Mouse (Mus musculus): ENCODE results near the gene Cdh10. TPM values are rescaled to one million over a fixed set of nuclear protein-coding genes. Genes with fewer than 3 reads are reported as not detected.

The Cdh10 gene
- not detected in 2 replicates for polyA plus RNA-seq (2012; ENCODE audit: insufficient read depth, insufficient read length, low replicate concordance, missing spikeins)

GRCm38 (mm10) chr15:18818185-18818973 is at the start of gene Cdh10:
TSS of gene Cdh10 (plus strand) at chr15:18818947.
- Histone ChIP-seq H3K4me3 (ENCODE audit: insufficient read depth, low read depth, low read length) (peak within 1 kb of the TSS; percentile 59), H3K27ac (ENCODE audit: insufficient read depth, low read depth, low read length) (peak within 1 kb of the TSS; percentile 58), H3K4me1 (ENCODE audit: control insufficient read depth, insufficient read depth, low read length) (no peaks in the 10 kb centered on the region)
- TF ChIP-seq CTCF (IDR thresholded peaks at IDR 0.05; ENCODE audit: insufficient read depth, low read depth, low read length) (no peak), POLR2A (IDR thresholded peaks at IDR 0.05; ENCODE audit: insufficient read depth, low read depth, low read length) (peak; percentile 44; the same call in 1 of the 2 replicates)
- WGBS = 1% methylated on average over 24 of the region's 24 CpGs

- no peak for TF ChIP-seq CTCF (IDR thresholded peaks at IDR 0.05; ENCODE audit: insufficient read depth, low read depth, low read length)
- no peak for TF ChIP-seq POLR2A (IDR thresholded peaks at IDR 0.05; ENCODE audit: insufficient read depth, low read depth, low read length)
- WGBS = 29% methylated on average over 4 of the region's 4 CpGs
- H3K4me1 ChIP-seq (ENCODE audit: control insufficient read depth, insufficient read depth, low read length) = no peaks in the 10 kb centered on the region
- H3K27ac ChIP-seq (ENCODE audit: insufficient read depth, low read depth, low read length) = no peak overlapping the region
- no peak overlapping the region for H3K4me3 ChIP-seq (ENCODE audit: insufficient read depth, low read depth, low read length)
Observed at GRCm38 (mm10) chr15:18809148-18809827, 9.5 kb upstream of the Cdh10 start.

DNA sequence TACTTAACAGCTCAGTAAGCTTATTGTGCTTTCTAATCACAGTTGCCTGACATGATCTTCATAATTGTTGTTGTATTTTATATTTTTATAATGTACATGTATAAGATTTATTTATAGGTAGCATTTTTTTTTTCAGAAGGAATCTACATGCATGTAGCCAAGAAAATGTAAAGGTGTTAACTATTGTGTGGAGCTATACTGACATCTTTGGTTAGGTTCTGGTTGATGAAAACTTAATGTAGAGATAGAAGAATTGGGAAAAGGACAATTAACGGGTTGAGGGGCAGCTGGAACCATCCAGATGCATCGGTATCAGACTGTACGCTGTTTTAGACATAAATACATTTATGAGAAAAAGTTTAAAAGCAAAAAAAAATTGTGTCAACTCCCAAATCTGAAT is 1.0 kb upstream of the Cdh10 start:
- Histone ChIP-seq H3K27ac (ENCODE audit: insufficient read depth, low read depth, low read length) (no peak overlapping the region), H3K4me3 (ENCODE audit: insufficient read depth, low read depth, low read length) (no peak overlapping the region), H3K4me1 (ENCODE audit: control insufficient read depth, insufficient read depth, low read length) (no peaks in the 10 kb centered on the region)
- TF ChIP-seq POLR2A (IDR thresholded peaks at IDR 0.05; ENCODE audit: insufficient read depth, low read depth, low read length) = no peak
- TF ChIP-seq CTCF (IDR thresholded peaks at IDR 0.05; ENCODE audit: insufficient read depth, low read depth, low read length) = no peak
- 70% methylated on average over 3 of the region's 3 CpGs for WGBS

GRCm38 (mm10) chr15:18820226-18820625 is 1.5 kb downstream of the Cdh10 start:
- WGBS = 11% methylated on average over 3 of the region's 3 CpGs
- H3K4me3 ChIP-seq (ENCODE audit: insufficient read depth, low read depth, low read length) = no peak overlapping the region
- H3K4me1 ChIP-seq (ENCODE audit: control insufficient read depth, insufficient read depth, low read length) = no peaks in the 10 kb centered on the region
- TF ChIP-seq CTCF (IDR thresholded peaks at IDR 0.05; ENCODE audit: insufficient read depth, low read depth, low read length) = no peak
- TF ChIP-seq POLR2A (IDR thresholded peaks at IDR 0.05; ENCODE audit: insufficient read depth, low read depth, low read length) = no peak
- H3K27ac ChIP-seq (ENCODE audit: insufficient read depth, low read depth, low read length) = peak overlapping the region; percentile 13; the same call in 1 of the 2 replicates

DNA sequence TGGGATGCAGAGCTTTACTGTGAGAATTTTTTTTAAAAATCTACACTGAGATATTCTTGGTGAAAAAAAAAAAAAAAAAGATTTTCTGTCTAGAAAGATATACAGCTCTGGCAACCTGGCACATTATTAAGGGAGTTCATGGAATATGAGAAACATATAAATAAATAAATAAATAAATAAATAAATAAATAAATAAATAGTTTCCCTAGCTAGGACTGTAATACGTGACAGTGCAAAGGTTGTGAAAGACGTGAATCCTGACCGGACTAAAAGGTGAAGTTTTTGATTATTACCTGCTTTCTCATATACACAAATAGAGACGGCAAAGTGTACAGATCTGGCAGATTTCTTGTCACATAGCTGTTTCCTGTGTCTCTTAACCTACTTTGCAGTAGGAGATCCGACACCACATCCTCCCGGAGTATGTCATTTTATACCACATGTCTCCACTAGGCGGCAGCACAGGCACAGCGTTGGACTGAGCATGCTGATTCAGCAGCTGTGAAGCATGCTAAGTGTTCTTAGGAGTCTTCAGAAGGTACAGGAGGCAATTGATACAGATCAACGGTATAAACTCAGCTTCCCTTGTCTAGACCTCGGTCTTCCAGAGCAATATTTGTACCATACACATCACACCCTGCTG is 2.5 kb downstream of the Cdh10 start:
- no peaks in the 10 kb centered on the region for H3K4me1 ChIP-seq (ENCODE audit: control insufficient read depth, insufficient read depth, low read length)
- no peak for TF ChIP-seq POLR2A (IDR thresholded peaks at IDR 0.05; ENCODE audit: insufficient read depth, low read depth, low read length)
- TF ChIP-seq CTCF (IDR thresholded peaks at IDR 0.05; ENCODE audit: insufficient read depth, low read depth, low read length) = no peak
- no peak overlapping the region for H3K4me3 ChIP-seq (ENCODE audit: insufficient read depth, low read depth, low read length)
- 11% methylated on average over 10 of the region's 10 CpGs for WGBS
- no peak overlapping the region for H3K27ac ChIP-seq (ENCODE audit: insufficient read depth, low read depth, low read length)

DNA sequence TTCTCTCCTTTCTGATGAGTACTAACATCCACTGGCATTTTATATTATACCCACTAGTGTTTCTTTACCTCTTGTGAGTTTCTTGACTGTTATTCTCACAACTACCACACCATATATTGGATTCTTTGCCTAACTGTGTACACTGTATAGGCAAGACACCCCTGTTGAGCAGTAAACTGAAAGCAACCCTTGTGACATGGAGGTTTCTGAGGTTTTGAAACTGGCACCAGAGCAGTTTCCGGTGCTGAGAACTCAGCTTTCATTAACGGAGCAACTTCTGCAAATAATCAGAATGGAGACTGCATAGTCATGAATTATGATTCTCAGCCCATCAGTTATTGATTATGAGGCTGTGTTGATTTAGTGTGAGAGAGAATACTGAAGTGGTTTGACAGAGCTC is 4.7 kb downstream of the Cdh10 start:
- WGBS = 44% methylated on average over 2 of the region's 2 CpGs
- TF ChIP-seq CTCF (IDR thresholded peaks at IDR 0.05; ENCODE audit: insufficient read depth, low read depth, low read length) = no peak
- TF ChIP-seq POLR2A (IDR thresholded peaks at IDR 0.05; ENCODE audit: insufficient read depth, low read depth, low read length) = no peak
- H3K4me1 ChIP-seq (ENCODE audit: control insufficient read depth, insufficient read depth, low read length) = no peaks in the 10 kb centered on the region
- no peak overlapping the region for H3K27ac ChIP-seq (ENCODE audit: insufficient read depth, low read depth, low read length)
- no peak overlapping the region for H3K4me3 ChIP-seq (ENCODE audit: insufficient read depth, low read depth, low read length)

DNA sequence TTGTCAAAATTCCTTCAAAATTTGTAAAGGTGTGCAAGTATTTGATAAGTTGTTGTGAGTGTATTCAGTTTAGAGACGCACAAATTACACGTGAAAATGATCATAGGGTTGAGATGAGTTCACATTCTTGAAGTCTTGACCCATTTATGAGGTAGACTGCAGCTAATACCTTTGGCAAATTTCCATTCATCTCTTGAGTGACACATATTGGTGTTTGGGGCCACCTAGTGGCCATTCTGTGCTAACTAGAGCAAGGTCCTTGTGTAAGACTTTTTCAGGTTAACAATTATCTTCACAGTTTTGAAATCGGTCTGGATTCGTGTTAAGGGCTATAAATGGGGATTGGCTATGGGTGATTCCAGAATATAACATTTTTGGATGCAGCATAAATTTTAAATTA is 13.5 kb downstream of the Cdh10 start:
- H3K27ac ChIP-seq (ENCODE audit: insufficient read depth, low read depth, low read length) = no peak overlapping the region
- WGBS = 26% methylated on average over 4 of the region's 4 CpGs
- H3K4me1 ChIP-seq (ENCODE audit: control insufficient read depth, insufficient read depth, low read length) = no peaks in the 10 kb centered on the region
- TF ChIP-seq CTCF (IDR thresholded peaks at IDR 0.05; ENCODE audit: insufficient read depth, low read depth, low read length) (no peak), POLR2A (IDR thresholded peaks at IDR 0.05; ENCODE audit: insufficient read depth, low read depth, low read length) (no peak)
- no peak overlapping the region for H3K4me3 ChIP-seq (ENCODE audit: insufficient read depth, low read depth, low read length)

- no peak for TF ChIP-seq POLR2A (IDR thresholded peaks at IDR 0.05; ENCODE audit: insufficient read depth, low read depth, low read length)
- no peak for TF ChIP-seq CTCF (IDR thresholded peaks at IDR 0.05; ENCODE audit: insufficient read depth, low read depth, low read length)
- WGBS = 78% methylated on average over 2 of the region's 2 CpGs
- Histone ChIP-seq H3K4me1 (ENCODE audit: control insufficient read depth, insufficient read depth, low read length) (no peaks in the 10 kb centered on the region), H3K4me3 (ENCODE audit: insufficient read depth, low read depth, low read length) (no peak overlapping the region), H3K27ac (ENCODE audit: insufficient read depth, low read depth, low read length) (no peak overlapping the region)
Observed at GRCm38 (mm10) chr15:18841769-18842168, 23.0 kb downstream of the Cdh10 start.

- Histone ChIP-seq H3K4me3 (ENCODE audit: insufficient read depth, low read depth, low read length) (no peak overlapping the region), H3K27ac (ENCODE audit: insufficient read depth, low read depth, low read length) (no peak overlapping the region), H3K4me1 (ENCODE audit: control insufficient read depth, insufficient read depth, low read length) (no peaks in the 10 kb centered on the region)
- TF ChIP-seq CTCF (IDR thresholded peaks at IDR 0.05; ENCODE audit: insufficient read depth, low read depth, low read length) (no peak), POLR2A (IDR thresholded peaks at IDR 0.05; ENCODE audit: insufficient read depth, low read depth, low read length) (no peak)
- WGBS = 53% methylated on average over 5 of the region's 5 CpGs
Observed at GRCm38 (mm10) chr15:18844807-18845206, 26.1 kb downstream of the Cdh10 start.

Measured in olfactory bulb, adult 2 months (tissue).